Mouse (Mus musculus): ENCODE results near the gene Tenm3. TPM values are rescaled to one million over a fixed set of nuclear protein-coding genes. Genes with fewer than 3 reads are reported as not detected.

The Tenm3 gene
- polyA plus RNA-seq, 2 experiments: 2.2 to 3.1 TPM

DNA sequence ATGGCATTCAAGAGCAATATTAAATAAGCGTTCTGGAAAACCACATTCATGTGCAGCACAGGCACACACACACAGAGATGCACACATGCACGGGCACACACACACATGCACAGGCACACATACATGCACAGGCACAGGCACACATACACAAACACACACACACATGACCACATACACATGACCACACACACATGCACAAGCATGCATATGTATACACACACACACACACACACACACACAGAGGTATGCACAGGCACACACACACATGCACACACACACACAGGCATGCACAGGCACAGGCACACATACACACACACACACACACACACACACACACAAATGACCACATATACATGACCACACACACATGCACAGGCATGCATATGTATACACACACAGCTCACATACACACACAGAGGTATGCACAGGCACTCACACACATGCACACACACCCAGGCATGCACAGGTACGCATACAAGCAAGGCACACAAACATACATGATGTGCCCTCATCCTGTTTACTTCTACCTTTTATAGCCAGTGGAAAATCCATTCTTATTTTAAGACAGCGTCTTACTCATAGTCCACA, 321.1 kb downstream of the Tenm3 start:
- no peaks in the 10 kb centered on the region for H3K36me3 ChIP-seq (replicated peaks; ENCODE audit: control insufficient read depth, insufficient read depth, low read depth)
- H3K27ac ChIP-seq: no peak overlapping the region
- WGBS (ENCODE audit: insufficient replicate concordance): 65% methylated on average over 4 of the region's 4 CpGs
- no peaks in the 10 kb centered on the region for H3K4me1 ChIP-seq (replicated peaks; ENCODE audit: control insufficient read depth in 2 of 2, insufficient read depth in 2 of 2, low read length in 1 of 2)
- no peak overlapping the region for H3K4me2 ChIP-seq (ENCODE audit: low read depth)
- DNase-seq (ENCODE audit: low read depth in 3 of 3, low spot score in 3 of 3) (no peak), ATAC-seq (ENCODE audit: insufficient read depth) (no peak)
- no peaks in the 10 kb centered on the region for H3K27me3 ChIP-seq (ENCODE audit: control insufficient read depth, insufficient read depth, low read length)
- H3K9me3 ChIP-seq (ENCODE audit: control insufficient read depth, low read length): no peaks in the 10 kb centered on the region
- no peak overlapping the region for H3K9ac ChIP-seq (replicated peaks)
- TF ChIP-seq CTCF (IDR thresholded peaks at IDR 0.05; ENCODE audit: low read depth) (no peak), EP300 (IDR thresholded peaks at IDR 0.05; ENCODE audit: low read depth) (no peak)
- H3K4me3 ChIP-seq (ENCODE audit: insufficient read depth in 1 of 2, low read depth in 2 of 2, low read length in 2 of 2): no peak overlapping the region

DNA sequence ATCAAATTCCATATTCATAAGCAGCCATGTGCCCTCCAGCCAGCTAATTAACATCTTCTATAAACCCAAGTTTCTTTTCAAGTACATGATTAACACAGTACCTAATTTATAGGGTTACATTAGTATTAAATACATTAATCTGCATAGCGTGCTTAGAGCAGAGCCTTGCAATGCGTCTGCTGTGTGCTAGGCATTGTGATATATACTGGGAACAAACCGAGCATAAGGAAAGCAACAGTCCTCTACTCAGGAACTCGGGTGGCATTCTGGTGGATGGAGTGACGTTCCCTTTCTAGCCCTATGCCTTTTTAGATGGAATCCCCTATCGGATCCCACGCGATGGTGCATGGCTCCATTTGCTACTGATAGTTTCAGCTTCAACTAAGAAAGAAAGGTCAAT, 321.7 kb downstream of the Tenm3 start:
- no peak overlapping the region for H3K4me3 ChIP-seq (ENCODE audit: insufficient read depth in 1 of 2, low read depth in 2 of 2, low read length in 2 of 2)

DNA sequence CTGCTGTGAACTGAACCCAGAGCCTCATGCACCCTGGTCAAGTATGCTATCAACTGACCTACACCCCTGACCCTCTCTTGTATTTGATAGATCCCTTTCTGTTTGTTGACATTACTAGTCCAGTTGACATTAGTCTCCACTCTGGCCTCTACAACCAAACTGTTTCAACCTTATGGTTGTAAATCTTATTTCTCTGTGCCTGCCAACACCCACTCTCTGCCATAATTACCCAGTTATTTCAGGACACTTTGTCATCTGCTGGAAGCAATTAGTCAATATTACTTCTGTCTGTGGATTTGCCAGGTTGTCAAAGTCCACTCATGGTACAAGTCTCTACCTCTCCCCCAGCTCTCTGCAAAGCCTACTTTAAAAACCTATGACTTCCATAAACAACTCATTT, 326.3 kb downstream of the Tenm3 start:
- ATAC-seq (ENCODE audit: insufficient read depth) (no peak), DNase-seq (ENCODE audit: low read depth in 3 of 3, low spot score in 3 of 3) (no peak)
- H3K9ac ChIP-seq (replicated peaks): no peak overlapping the region
- H3K4me3 ChIP-seq (ENCODE audit: insufficient read depth in 1 of 2, low read depth in 2 of 2, low read length in 2 of 2): no peak overlapping the region
- H3K27me3 ChIP-seq (ENCODE audit: control insufficient read depth, insufficient read depth, low read length): no peaks in the 10 kb centered on the region
- no peaks in the 10 kb centered on the region for H3K36me3 ChIP-seq (replicated peaks; ENCODE audit: control insufficient read depth, insufficient read depth, low read depth)
- 0 out of 4 replicates have a peak, but pooled peaks cover 0 to 5% of the 10 kb centered on the region in 2 experiments for H3K4me1 ChIP-seq (replicated peaks; ENCODE audit: control insufficient read depth in 2 of 2, insufficient read depth in 2 of 2, low read length in 1 of 2)
- H3K27ac ChIP-seq: no peak overlapping the region
- no peak overlapping the region for H3K4me2 ChIP-seq (ENCODE audit: low read depth)
- no peaks in the 10 kb centered on the region for H3K9me3 ChIP-seq (ENCODE audit: control insufficient read depth, low read length)
- no peak for TF ChIP-seq EP300 (IDR thresholded peaks at IDR 0.05; ENCODE audit: low read depth)
- TF ChIP-seq CTCF (IDR thresholded peaks at IDR 0.05; ENCODE audit: low read depth): no peak

More for the DNA sequence above, 321.7 kb downstream of the Tenm3 start:
- 65% methylated on average over 8 of the region's 8 CpGs for WGBS (ENCODE audit: insufficient replicate concordance)
- DNase-seq (ENCODE audit: low read depth in 3 of 3, low spot score in 3 of 3): no peak
- TF ChIP-seq EP300 (IDR thresholded peaks at IDR 0.05; ENCODE audit: low read depth): no peak
- no peak for TF ChIP-seq CTCF (IDR thresholded peaks at IDR 0.05; ENCODE audit: low read depth)
- H3K27me3 ChIP-seq (ENCODE audit: control insufficient read depth, insufficient read depth, low read length): no peaks in the 10 kb centered on the region
- 0 out of 4 replicates have a peak, but pooled peaks cover 0 to 3% of the 10 kb centered on the region in 2 experiments for H3K4me1 ChIP-seq (replicated peaks; ENCODE audit: control insufficient read depth in 2 of 2, insufficient read depth in 2 of 2, low read length in 1 of 2)
- no peak overlapping the region for H3K4me2 ChIP-seq (ENCODE audit: low read depth)
- H3K27ac ChIP-seq: no peak overlapping the region
- ATAC-seq (ENCODE audit: insufficient read depth): no peak
- H3K9ac ChIP-seq (replicated peaks): no peak overlapping the region
- H3K9me3 ChIP-seq (ENCODE audit: control insufficient read depth, low read length): no peaks in the 10 kb centered on the region
- no peaks in the 10 kb centered on the region for H3K36me3 ChIP-seq (replicated peaks; ENCODE audit: control insufficient read depth, insufficient read depth, low read depth)

DNA sequence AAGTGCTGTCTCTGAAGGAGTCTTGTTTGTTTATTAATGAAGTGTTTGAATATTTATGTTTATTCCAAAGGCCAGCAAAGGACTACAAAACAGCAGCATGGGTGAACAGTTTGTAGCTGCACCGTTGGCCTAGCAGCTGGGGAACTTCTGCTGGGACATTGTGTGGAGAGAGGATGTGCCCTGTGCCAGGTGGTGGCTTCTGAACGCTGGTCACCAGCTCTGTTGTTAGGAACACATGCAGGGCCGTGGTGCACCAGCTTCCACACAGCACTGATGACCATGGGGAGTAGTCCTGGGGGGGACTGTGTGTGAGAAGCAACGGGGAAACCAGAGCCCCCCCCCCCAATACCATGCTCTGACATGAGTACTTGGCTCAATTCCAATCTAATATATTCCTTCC, 329.5 kb downstream of the Tenm3 start:
- Histone ChIP-seq H3K4me3 (ENCODE audit: insufficient read depth in 1 of 2, low read depth in 2 of 2, low read length in 2 of 2) (no peak overlapping the region), H3K36me3 (replicated peaks; ENCODE audit: control insufficient read depth, insufficient read depth, low read depth) (no peaks in the 10 kb centered on the region), H3K9ac (replicated peaks) (no peak overlapping the region), H3K4me1 (replicated peaks; ENCODE audit: control insufficient read depth in 2 of 2, insufficient read depth in 2 of 2, low read length in 1 of 2) (0 out of 4 replicates have a peak, but pooled peaks cover 0 to 5% of the 10 kb centered on the region in 2 experiments), H3K9me3 (ENCODE audit: control insufficient read depth, low read length) (no peaks in the 10 kb centered on the region), H3K4me2 (ENCODE audit: low read depth) (no peak overlapping the region), H3K27ac (no peak overlapping the region), H3K27me3 (ENCODE audit: control insufficient read depth, insufficient read depth, low read length) (no peaks in the 10 kb centered on the region)
- DNase-seq (ENCODE audit: low read depth in 3 of 3, low spot score in 3 of 3): no peak
- 60% methylated on average over 4 of the region's 4 CpGs for WGBS (ENCODE audit: insufficient replicate concordance)
- TF ChIP-seq CTCF (IDR thresholded peaks at IDR 0.05; ENCODE audit: low read depth) (no peak), EP300 (IDR thresholded peaks at IDR 0.05; ENCODE audit: low read depth) (no peak)
- no peak for ATAC-seq (ENCODE audit: insufficient read depth)

DNA sequence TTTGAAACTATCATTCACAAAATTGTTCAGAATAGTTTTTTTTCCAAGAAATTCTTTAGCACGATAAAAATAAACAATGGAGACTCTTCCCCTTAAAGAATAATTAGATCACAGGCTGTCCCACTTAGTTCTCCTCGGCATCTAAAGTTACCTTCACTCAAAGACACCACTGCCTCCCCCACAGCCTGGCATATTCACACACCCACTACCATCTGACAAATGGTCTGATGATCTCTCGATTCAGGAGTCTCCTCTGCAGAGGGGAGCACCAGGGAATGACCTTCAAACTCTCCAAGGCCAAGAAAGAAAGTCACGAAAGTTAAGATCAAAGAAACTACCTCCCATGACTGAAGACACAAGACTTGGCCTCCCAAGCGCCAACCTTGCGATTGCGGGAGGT, 329.9 kb downstream of the Tenm3 start:
- Histone ChIP-seq H3K36me3 (replicated peaks; ENCODE audit: control insufficient read depth, insufficient read depth, low read depth) (no peaks in the 10 kb centered on the region), H3K4me2 (ENCODE audit: low read depth) (no peak overlapping the region), H3K4me3 (ENCODE audit: insufficient read depth in 1 of 2, low read depth in 2 of 2, low read length in 2 of 2) (no peak overlapping the region), H3K4me1 (replicated peaks; ENCODE audit: control insufficient read depth in 2 of 2, insufficient read depth in 2 of 2, low read length in 1 of 2) (0 out of 4 replicates have a peak, but pooled peaks cover 0 to 5% of the 10 kb centered on the region in 2 experiments), H3K27ac (no peak overlapping the region), H3K27me3 (ENCODE audit: control insufficient read depth, insufficient read depth, low read length) (no peaks in the 10 kb centered on the region), H3K9ac (replicated peaks) (no peak overlapping the region), H3K9me3 (ENCODE audit: control insufficient read depth, low read length) (no peaks in the 10 kb centered on the region)
- 60% methylated on average over 7 of the region's 7 CpGs for WGBS (ENCODE audit: insufficient replicate concordance)
- DNase-seq (ENCODE audit: low read depth in 3 of 3, low spot score in 3 of 3) (no peak), ATAC-seq (ENCODE audit: insufficient read depth) (no peak)
- TF ChIP-seq CTCF (IDR thresholded peaks at IDR 0.05; ENCODE audit: low read depth) (no peak), EP300 (IDR thresholded peaks at IDR 0.05; ENCODE audit: low read depth) (no peak)
